Mouse (Mus musculus): ENCODE data around the gene Abcf3. TPM values are rescaled to one million over a fixed set of nuclear protein-coding genes. Genes with fewer than 3 reads are reported as not detected.

The Abcf3 gene
- polyA plus RNA-seq, 1 experiment from 2014 or later = 41.4 TPM

DNA sequence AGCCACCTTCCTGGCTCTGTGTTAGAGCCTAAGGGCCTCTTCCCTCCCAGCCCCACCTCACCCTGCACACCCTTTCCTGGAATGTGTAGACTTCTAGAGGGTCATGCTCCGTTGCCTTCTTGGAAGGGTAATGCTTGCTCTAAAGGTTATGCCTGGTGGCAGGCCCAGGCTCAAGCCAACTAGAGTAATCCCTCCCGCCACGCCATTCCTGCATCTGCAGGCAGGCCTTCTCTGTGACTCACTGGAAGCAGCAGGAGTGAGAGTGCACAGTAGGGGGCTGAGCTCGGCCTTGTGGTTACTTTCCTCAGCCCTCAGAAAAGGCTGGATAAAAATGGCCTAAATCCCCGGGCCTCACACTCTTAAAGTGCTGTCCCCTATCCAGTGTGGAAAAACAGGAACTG lies 11.3 kb upstream of the Abcf3 start:
- ATAC-seq (replicated peaks; ENCODE audit: insufficient number of reproducible peaks, low FRiP score, low TSS enrichment) = no peak
- H3K36me3 ChIP-seq (ENCODE audit: control insufficient read depth, insufficient read depth, low read length) = peaks cover 31% of the 10 kb centered on the region
- 16% methylated on average over 5 of the region's 5 CpGs for WGBS (ENCODE audit: insufficient replicate concordance)

DNA sequence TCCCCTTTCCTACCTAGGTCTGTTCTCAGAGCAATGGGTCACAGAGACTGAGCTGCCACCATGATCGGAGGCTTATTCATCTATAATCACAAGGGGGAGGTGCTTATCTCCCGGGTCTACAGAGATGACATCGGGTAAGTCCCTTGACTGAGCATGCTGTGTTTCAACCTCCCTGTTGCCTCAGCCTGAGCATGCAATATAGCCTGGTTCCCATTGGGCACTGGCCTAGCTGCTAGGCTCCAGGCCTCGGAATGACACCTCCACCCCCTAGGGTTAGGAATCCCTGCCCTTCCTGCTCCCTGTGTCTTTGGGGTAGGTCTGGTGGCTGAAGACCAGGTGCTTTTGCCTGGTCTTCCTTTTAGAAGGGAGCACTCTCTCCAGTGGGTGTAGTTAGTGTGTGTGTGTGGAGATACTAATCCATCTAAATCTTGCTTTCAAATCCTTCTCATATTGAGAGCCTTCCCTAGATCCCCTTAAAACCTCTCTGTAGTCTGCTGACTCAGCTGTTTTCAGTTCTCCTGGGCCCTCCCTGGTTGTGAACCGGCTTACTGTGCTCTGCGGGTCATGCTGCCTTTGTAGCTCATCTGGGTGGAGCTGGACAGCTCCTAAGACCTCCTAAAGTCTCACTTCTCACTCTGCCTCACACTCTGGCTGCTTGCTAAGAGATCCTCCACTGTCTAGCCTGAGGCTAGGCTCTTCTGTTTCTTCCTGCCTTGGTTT lies 10.6 kb upstream of the Abcf3 start:
- no peak overlapping the region for H3K27ac ChIP-seq (ENCODE audit: low read depth, low read length)

More for the DNA sequence above, 11.3 kb upstream of the Abcf3 start:
- H3K4me2 ChIP-seq = peak overlapping the region; percentile 91
- no peaks in the 10 kb centered on the region for H3K27me3 ChIP-seq (ENCODE audit: control insufficient read depth, insufficient read depth, low read length)
- peaks cover 25% of the 10 kb centered on the region for H3K4me1 ChIP-seq (ENCODE audit: control insufficient read depth, insufficient read depth, low read length)
- peak overlapping the region; percentile 59 for H3K9ac ChIP-seq (ENCODE audit: low read depth, low read length)
- H3K27ac ChIP-seq (ENCODE audit: low read depth, low read length) = no peak overlapping the region
- H3K9me3 ChIP-seq (replicated peaks; ENCODE audit: control insufficient read depth, low read length) = no peaks in the 10 kb centered on the region
- H3K4me3 ChIP-seq (ENCODE audit: low read depth, low read length) = peak overlapping the region; percentile 78

DNA sequence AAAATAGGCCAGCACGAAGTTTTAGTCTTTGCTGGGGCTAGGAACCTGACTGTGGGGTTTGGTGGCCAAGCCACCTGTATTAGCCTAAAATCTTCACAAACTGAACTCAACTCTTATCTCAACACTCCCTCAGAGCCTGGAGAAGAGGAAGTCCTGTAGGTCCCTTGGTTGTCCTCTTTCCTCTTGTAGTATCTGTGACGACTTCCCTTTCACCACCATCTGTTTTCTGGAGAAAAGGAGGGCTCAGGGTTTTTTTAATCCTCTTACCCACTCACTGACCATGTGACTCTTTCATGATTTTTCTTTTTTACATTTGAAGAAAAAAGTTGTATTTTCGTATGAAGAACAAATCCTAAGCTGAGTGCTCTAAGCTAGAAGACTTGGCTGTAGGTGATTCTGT lies 8.7 kb upstream of the Abcf3 start:
- no peak overlapping the region for H3K27ac ChIP-seq (ENCODE audit: low read depth, low read length)
- H3K36me3 ChIP-seq (ENCODE audit: control insufficient read depth, insufficient read depth, low read length) = peaks cover 45% of the 10 kb centered on the region
- H3K4me2 ChIP-seq = no peak overlapping the region
- no peak overlapping the region for H3K4me3 ChIP-seq (ENCODE audit: low read depth, low read length)
- peaks cover 25% of the 10 kb centered on the region for H3K4me1 ChIP-seq (ENCODE audit: control insufficient read depth, insufficient read depth, low read length)
- ATAC-seq (replicated peaks; ENCODE audit: insufficient number of reproducible peaks, low FRiP score, low TSS enrichment) = no peak
- H3K9me3 ChIP-seq (replicated peaks; ENCODE audit: control insufficient read depth, low read length) = no peaks in the 10 kb centered on the region
- WGBS (ENCODE audit: insufficient replicate concordance) = 62% methylated on average over 3 of the region's 3 CpGs
- no peak overlapping the region for H3K9ac ChIP-seq (ENCODE audit: low read depth, low read length)
- H3K27me3 ChIP-seq (ENCODE audit: control insufficient read depth, insufficient read depth, low read length) = no peaks in the 10 kb centered on the region

More for the DNA sequence above, 10.6 kb upstream of the Abcf3 start:
- ATAC-seq (replicated peaks; ENCODE audit: insufficient number of reproducible peaks, low FRiP score, low TSS enrichment) = no peak
- Histone ChIP-seq H3K4me2 (peak overlapping the region; percentile 91), H3K4me3 (ENCODE audit: low read depth, low read length) (peak overlapping the region; percentile 78), H3K36me3 (ENCODE audit: control insufficient read depth, insufficient read depth, low read length) (peaks cover 36% of the 10 kb centered on the region), H3K4me1 (ENCODE audit: control insufficient read depth, insufficient read depth, low read length) (peaks cover 25% of the 10 kb centered on the region), H3K27me3 (ENCODE audit: control insufficient read depth, insufficient read depth, low read length) (no peaks in the 10 kb centered on the region), H3K9me3 (replicated peaks; ENCODE audit: control insufficient read depth, low read length) (no peaks in the 10 kb centered on the region), H3K9ac (ENCODE audit: low read depth, low read length) (peak overlapping the region; percentile 59)
- WGBS (ENCODE audit: insufficient replicate concordance) = 39% methylated on average over 6 of the region's 6 CpGs

DNA sequence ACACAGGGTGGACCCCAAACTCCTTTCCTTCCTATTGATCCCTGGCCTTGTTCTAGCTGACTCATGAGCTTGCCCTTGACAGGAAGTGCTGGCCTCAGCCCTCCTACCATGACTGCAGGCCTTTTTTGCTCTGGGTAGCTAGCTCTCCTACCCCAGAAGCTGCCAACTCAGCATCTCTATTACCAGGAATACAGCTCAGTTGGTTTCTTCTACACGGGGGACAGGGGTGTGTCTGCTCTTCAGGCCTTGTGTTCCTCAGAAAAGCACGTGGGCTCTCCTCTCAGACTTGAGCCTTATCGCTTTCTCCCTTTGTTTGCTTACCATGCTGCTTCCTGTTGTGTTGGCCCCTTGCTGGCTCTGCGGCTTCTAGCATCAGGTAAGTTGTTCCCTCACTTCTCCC lies 7.9 kb upstream of the Abcf3 start:
- Histone ChIP-seq H3K9ac (ENCODE audit: low read depth, low read length) (no peak overlapping the region), H3K27ac (ENCODE audit: low read depth, low read length) (no peak overlapping the region), H3K9me3 (replicated peaks; ENCODE audit: control insufficient read depth, low read length) (no peaks in the 10 kb centered on the region), H3K27me3 (ENCODE audit: control insufficient read depth, insufficient read depth, low read length) (no peaks in the 10 kb centered on the region), H3K4me2 (no peak overlapping the region), H3K4me1 (ENCODE audit: control insufficient read depth, insufficient read depth, low read length) (peaks cover 25% of the 10 kb centered on the region), H3K36me3 (ENCODE audit: control insufficient read depth, insufficient read depth, low read length) (peaks cover 47% of the 10 kb centered on the region), H3K4me3 (ENCODE audit: low read depth, low read length) (no peak overlapping the region)
- no peak for ATAC-seq (replicated peaks; ENCODE audit: insufficient number of reproducible peaks, low FRiP score, low TSS enrichment)
- WGBS (ENCODE audit: insufficient replicate concordance) = 65% methylated on average over 4 of the region's 4 CpGs

- Histone ChIP-seq H3K36me3 (ENCODE audit: control insufficient read depth, insufficient read depth, low read length) (peaks cover 35% of the 10 kb centered on the region), H3K27me3 (ENCODE audit: control insufficient read depth, insufficient read depth, low read length) (no peaks in the 10 kb centered on the region)
Observed at GRCm38 (mm10) chr16:20545696-20546095, 2.7 kb upstream of the Abcf3 start.

GRCm38 (mm10) chr16:20547423-20547822 lies 954 bp upstream of the Abcf3 start:
- no peaks in the 10 kb centered on the region for H3K9me3 ChIP-seq (replicated peaks; ENCODE audit: control insufficient read depth, low read length)
- ATAC-seq (replicated peaks; ENCODE audit: insufficient number of reproducible peaks, low FRiP score, low TSS enrichment) = no peak
- H3K27ac ChIP-seq (ENCODE audit: low read depth, low read length) = 0 out of 2 replicates have a peak overlapping the region, but pooled peaks have one; percentile 7
- no peaks in the 10 kb centered on the region for H3K27me3 ChIP-seq (ENCODE audit: control insufficient read depth, insufficient read depth, low read length)
- peak overlapping the region; percentile 86 for H3K4me3 ChIP-seq (ENCODE audit: low read depth, low read length)
- H3K36me3 ChIP-seq (ENCODE audit: control insufficient read depth, insufficient read depth, low read length) = peaks cover 37% of the 10 kb centered on the region
- H3K4me2 ChIP-seq = peak overlapping the region; percentile 72
- peak overlapping the region; percentile 77; the same call in 1 of the 2 replicates for H3K9ac ChIP-seq (ENCODE audit: low read depth, low read length)
- WGBS (ENCODE audit: insufficient replicate concordance) = 53% methylated on average over 5 of the region's 5 CpGs
- peaks cover 15% of the 10 kb centered on the region for H3K4me1 ChIP-seq (ENCODE audit: control insufficient read depth, insufficient read depth, low read length)

More at GRCm38 (mm10) chr16:20545696-20546095, 2.7 kb upstream of the Abcf3 start:
- no peak overlapping the region for H3K4me2 ChIP-seq
- no peak overlapping the region for H3K4me3 ChIP-seq (ENCODE audit: low read depth, low read length)
- H3K27ac ChIP-seq (ENCODE audit: low read depth, low read length) = no peak overlapping the region
- peaks cover 15% of the 10 kb centered on the region for H3K4me1 ChIP-seq (ENCODE audit: control insufficient read depth, insufficient read depth, low read length)
- WGBS (ENCODE audit: insufficient replicate concordance) = 87% methylated on average over 10 of the region's 10 CpGs
- no peaks in the 10 kb centered on the region for H3K9me3 ChIP-seq (replicated peaks; ENCODE audit: control insufficient read depth, low read length)
- ATAC-seq (replicated peaks; ENCODE audit: insufficient number of reproducible peaks, low FRiP score, low TSS enrichment) = no peak
- no peak overlapping the region for H3K9ac ChIP-seq (ENCODE audit: low read depth, low read length)

DNA sequence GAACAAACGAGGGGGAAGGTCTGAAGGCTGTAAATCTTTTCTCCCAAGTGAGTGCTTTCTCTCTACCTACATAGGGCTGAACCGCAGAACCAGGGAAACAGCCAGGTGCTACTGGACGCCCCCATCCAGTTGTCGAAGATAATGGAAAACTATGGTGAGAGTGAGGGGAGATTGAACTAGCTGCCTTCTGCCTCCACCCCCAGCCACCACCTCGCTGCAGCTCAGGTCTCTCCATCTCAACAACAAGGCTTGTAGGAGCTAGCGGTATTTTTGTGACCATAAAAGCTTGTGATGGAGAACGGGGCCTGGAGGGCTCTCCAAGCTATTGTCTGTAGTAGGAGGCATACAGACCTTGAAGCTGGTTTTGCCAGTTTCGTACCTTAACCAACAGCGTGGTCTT lies 784 bp downstream of the Abcf3 start:
- ATAC-seq (replicated peaks; ENCODE audit: insufficient number of reproducible peaks, low FRiP score, low TSS enrichment) = no peak
- peak overlapping the region; percentile 87 for H3K9ac ChIP-seq (ENCODE audit: low read depth, low read length)
- peak overlapping the region; percentile 86 for H3K4me3 ChIP-seq (ENCODE audit: low read depth, low read length)
- H3K4me1 ChIP-seq (ENCODE audit: control insufficient read depth, insufficient read depth, low read length) = peaks cover 15% of the 10 kb centered on the region
- 48% methylated on average over 9 of the region's 9 CpGs for WGBS (ENCODE audit: insufficient replicate concordance)
- peak overlapping the region; percentile 91 for H3K4me2 ChIP-seq
- no peaks in the 10 kb centered on the region for H3K9me3 ChIP-seq (replicated peaks; ENCODE audit: control insufficient read depth, low read length)
- peaks cover 33% of the 10 kb centered on the region for H3K36me3 ChIP-seq (ENCODE audit: control insufficient read depth, insufficient read depth, low read length)
- no peaks in the 10 kb centered on the region for H3K27me3 ChIP-seq (ENCODE audit: control insufficient read depth, insufficient read depth, low read length)
- H3K27ac ChIP-seq (ENCODE audit: low read depth, low read length) = no peak overlapping the region

DNA sequence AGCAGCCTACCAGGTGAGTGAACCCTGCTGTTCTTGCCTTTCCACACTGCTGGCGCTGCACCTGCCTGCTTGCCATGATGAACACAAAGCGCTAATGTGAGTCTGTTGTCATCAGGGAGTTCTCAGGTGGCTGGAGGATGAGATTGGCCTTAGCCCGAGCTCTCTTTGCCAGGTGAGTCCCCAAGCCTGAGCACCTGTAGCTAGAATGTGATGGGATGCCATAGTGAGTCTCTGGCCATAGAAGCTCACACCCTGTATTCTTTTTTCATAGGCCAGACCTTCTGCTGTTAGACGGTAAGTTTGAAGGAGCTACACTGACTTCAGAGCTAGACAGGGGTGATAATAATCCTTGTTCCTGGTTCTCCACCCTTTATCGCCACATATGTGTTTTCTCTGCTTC lies 3.3 kb downstream of the Abcf3 start:
- H3K27me3 ChIP-seq (ENCODE audit: control insufficient read depth, insufficient read depth, low read length) = no peaks in the 10 kb centered on the region
- no peak overlapping the region for H3K27ac ChIP-seq (ENCODE audit: low read depth, low read length)
- H3K4me3 ChIP-seq (ENCODE audit: low read depth, low read length) = no peak overlapping the region
- 91% methylated on average over 5 of the region's 5 CpGs for WGBS (ENCODE audit: insufficient replicate concordance)
- no peak for ATAC-seq (replicated peaks; ENCODE audit: insufficient number of reproducible peaks, low FRiP score, low TSS enrichment)
- H3K9me3 ChIP-seq (replicated peaks; ENCODE audit: control insufficient read depth, low read length) = no peaks in the 10 kb centered on the region
- peaks cover 15% of the 10 kb centered on the region for H3K4me1 ChIP-seq (ENCODE audit: control insufficient read depth, insufficient read depth, low read length)
- H3K4me2 ChIP-seq = no peak overlapping the region
- no peak overlapping the region for H3K9ac ChIP-seq (ENCODE audit: low read depth, low read length)
- H3K36me3 ChIP-seq (ENCODE audit: control insufficient read depth, insufficient read depth, low read length) = peaks cover 28% of the 10 kb centered on the region

DNA sequence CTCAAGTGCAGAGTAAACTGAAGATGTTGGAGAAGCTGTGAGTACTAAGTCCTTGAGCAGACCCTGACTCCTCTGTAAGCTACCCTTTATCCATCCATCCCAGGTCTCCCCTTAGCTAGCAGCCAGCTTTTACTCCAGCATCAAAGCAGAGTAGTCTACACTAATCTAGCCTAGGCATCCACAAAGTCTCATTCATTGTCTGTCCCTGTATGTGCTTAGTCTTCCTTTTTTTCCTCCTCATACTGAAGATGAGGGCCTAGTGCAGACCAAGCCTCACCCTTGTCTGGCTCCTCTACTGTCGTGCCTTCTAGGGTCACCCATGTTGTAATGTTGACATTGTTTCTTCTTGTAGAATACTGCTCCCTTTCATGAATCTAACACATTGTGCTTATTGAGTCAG lies 4.2 kb downstream of the Abcf3 start:
- ATAC-seq (replicated peaks; ENCODE audit: insufficient number of reproducible peaks, low FRiP score, low TSS enrichment) = no peak
- Histone ChIP-seq H3K27me3 (ENCODE audit: control insufficient read depth, insufficient read depth, low read length) (no peaks in the 10 kb centered on the region), H3K27ac (ENCODE audit: low read depth, low read length) (no peak overlapping the region), H3K36me3 (ENCODE audit: control insufficient read depth, insufficient read depth, low read length) (peaks cover 28% of the 10 kb centered on the region), H3K4me3 (ENCODE audit: low read depth, low read length) (no peak overlapping the region), H3K4me2 (no peak overlapping the region), H3K9ac (ENCODE audit: low read depth, low read length) (no peak overlapping the region), H3K9me3 (replicated peaks; ENCODE audit: control insufficient read depth, low read length) (no peaks in the 10 kb centered on the region), H3K4me1 (ENCODE audit: control insufficient read depth, insufficient read depth, low read length) (peaks cover 12% of the 10 kb centered on the region; the same call in 1 of the 2 replicates)
- 79% methylated on average over 1 of the region's 1 CpGs for WGBS (ENCODE audit: insufficient replicate concordance)

Measured in heart, embryonic 11.5 days (tissue).